Mouse (Mus musculus): Measurements from ENCODE around the gene Nfrkb.

Nfrkb gene

DNA sequence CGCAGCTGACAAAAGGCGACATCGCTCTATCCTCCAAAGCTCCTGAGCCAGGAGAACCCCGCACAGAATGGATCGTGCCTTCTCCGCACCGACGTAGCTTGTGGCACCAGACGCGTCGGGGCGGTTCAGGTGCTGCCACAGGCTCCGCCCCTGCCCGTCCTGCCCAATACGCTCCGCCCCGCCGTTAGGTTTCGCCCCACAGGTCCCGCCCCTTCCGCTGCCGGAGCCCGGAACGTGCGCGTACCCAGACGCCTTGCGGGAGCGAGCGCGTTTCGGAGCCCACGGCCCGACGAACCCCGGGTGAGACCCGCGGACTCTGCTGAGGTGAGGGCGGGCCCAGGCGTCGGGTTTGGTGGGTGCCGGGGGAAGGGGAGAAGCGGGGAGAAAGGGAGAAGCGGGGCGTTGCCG, at the start of gene Nfrkb:
Gene Nfrkb, plus strand, starts transcription at position 246 of the 408 bp plus-strand sequence.
- in situ Hi-C loops (cut with MboI, MseI), result no loop called here

DNA sequence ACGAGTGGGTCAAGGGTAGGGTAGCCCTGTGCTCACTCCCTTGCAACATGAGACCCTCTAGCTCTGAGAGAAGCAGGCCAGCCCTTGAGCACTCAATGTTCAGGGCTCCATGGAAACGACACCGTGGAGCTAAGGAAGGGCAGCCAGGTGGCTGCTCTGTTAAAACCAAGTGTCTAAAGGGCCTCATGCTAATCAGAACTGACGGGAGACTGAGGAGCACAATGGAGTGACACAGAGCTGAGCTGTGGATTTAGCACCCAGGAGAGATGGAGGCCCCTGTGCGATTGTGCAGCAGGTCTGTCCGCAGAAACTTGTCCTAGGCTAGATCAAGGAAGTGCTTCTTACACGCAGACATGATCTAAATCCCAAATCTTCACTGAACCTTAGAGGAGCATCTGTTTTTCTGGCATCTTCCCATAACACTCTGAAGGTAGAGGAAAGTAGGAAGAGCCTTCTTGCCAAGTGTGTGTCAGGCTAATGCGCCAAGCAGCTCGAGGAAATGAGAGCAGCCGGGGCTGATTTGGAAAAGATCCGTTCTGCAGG, 41.6 kb upstream of the Nfrkb start:
- in situ Hi-C loops (cut with MboI, MseI), result no loop called here

DNA sequence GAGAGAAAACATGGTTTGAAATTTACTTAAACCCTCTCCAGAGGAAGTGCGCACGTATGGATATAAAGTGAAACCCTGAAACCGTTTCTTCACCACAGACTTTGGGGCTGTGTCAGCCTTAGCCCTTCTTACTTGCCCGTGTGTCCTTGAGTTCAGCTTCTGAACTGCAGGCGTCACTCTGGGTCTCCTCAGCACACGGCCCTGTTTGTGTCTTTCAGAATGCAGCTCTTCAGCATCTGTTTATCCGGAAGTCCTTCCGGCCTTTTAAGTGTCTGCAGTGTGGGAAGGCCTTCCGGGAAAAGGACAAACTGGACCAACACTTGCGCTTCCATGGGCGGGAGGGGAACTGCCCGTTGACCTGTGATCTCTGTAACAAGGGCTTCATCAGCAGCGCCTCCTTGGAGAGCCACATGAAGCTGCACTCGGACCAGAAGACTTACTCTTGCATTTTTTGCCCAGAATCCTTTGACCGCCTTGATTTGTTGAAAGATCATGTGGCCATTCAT, 39.4 kb upstream of the Nfrkb start:
- in situ Hi-C loops (cut with MboI, MseI), result loop anchor here (5.0 kb wide), 1 partner anchor 184 kb away; no protein-coding TSS in a partner anchor

DNA sequence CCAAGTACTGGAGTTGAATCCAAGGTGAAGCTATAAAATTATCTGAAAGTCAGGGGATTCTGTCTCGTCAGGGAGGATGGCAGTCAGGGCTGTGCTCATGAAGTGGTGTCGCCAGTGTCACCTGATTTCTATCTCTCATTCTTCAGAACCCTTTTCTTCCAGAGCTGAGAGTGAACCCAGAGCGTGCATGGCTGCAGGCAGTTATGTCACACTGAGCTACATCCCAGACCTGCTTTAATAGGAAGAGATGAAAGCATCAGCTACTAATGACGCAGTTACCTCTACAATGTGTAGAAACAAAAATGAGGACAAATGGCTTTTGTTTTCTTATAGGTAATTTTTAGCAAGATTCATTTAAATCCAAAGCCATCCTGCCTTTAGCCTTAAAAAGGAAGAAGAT, 37.5 kb upstream of the Nfrkb start:
- in situ Hi-C loops (cut with MboI, MseI), result loop anchor here (5.0 kb wide), 1 partner anchor 186 kb away; no protein-coding TSS in a partner anchor

DNA sequence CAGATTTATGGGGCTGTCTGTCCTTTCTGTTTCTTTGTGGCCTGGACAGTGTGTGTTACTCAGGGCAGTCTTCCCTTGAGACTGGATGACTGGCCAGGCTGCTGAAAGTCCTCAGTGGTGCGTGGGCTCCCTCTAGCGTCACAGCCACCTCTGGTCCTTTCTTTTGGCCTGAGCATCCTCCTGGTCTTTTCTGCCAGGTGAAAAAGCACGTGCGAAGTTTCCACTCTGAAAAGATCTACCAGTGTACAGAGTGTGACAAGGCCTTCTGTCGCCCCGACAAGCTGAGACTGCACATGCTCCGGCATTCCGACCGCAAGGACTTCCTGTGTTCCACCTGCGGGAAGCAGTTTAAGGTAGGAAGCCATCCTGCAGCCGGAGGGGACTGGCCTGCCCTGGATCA, 37.1 kb upstream of the Nfrkb start:
- in situ Hi-C loops (cut with MboI, MseI), result loop anchor here (5.0 kb wide), 1 partner anchor 187 kb away; no protein-coding TSS in a partner anchor

DNA sequence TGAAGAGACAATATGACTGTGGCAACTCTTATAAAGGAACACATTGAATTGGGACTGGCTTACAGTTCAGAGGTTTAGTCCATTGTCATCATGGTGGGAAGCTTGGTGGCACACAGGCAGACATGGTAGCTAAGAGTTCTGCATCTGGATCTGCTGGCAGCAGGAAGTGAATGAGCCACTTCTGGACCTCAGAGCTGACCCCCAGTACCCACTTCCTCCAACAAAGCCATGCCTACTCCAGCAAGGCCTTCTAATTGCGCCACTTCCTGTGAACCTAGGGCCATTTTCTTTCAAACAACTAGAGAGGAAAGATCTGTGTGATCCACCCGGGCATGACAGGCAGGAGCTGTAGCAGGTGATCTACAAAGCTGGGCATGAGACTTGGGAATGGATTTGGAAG, 33.3 kb upstream of the Nfrkb start:
- in situ Hi-C loops (cut with MboI, MseI), result no loop called here

DNA sequence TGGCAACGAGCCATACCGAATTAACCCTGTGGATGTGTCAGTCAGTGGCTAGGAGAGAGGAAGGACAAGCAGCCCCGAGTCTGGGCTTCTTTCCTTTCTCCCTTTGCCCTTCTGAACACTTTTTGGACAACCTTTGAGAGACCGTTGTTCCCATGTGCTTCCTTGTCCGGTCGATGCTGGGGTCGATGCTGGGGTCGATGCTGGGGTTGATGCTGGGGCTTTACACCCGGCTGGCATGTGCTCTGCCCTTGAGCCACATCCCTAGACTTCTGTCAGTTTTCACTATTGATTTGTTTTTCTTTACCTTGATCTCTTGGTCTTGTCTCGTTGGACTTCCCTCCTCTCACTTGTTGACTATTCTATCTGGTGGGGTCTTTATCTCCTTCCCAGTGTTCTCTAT, 32.5 kb upstream of the Nfrkb start:
- in situ Hi-C loops (cut with MboI, MseI), result no loop called here

DNA sequence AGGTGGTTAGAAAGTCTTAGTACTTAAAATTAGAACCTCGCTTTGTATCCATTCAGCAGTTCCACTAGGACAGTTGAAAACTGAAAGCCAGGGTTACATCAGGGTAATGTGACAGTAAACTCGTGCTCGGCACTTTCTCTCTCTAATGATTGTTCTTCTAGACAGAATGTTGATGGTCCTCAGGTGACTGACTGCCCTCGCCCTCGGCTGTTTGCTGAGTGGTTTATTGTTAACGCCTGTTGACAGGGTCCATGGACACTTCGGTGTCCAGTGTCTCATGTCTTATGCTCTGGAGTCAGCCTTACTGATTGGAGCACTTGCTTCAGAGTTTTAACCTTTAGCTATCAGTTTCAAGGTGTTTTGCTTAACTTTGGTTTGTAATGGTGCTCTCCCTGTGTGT, 31.9 kb upstream of the Nfrkb start:
- in situ Hi-C loops (cut with MboI, MseI), result no loop called here

DNA sequence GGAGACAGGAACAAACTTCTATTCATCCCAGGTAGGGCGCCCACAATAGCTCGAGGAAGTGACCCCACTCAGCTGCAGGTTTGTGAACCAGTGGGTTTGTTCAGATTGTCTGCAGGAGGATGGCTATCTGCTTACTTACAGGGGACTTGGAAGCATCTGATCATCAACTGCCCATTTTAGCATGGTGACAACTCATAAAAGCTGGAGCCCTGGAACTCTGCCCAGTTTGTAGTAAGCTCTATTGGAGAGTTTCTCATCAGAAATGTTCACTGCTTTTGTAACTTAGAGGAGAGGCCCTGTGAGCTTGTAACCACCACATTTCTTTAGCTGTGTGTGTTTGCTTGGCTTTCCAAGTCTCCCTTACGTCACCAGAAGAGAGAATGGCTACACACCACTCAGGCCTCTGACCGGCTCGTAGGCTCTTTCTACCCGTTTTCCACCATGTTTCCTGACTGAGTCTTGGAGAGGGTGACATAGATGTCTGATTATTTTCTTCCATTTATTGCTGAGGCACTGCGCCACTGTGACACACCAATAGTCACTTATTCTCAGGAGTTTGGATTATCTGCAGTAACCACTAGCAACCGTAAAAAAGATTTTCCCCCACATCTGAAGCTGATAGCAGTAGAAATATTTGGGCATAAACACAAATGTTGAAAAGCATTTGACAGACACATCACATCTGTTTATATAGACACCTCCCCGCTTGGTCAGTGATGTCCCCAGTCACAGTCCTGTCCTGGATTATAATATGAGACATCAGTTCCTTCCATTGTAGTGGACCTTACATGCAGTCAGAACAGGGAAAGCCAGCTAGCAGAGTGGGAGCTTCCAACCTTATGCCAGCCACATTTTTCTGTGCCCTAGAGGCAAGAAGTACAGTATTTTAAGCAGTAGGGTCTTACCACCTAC, 22.0 kb upstream of the Nfrkb start:
- in situ Hi-C loops (cut with MboI, MseI), result no loop called here

DNA sequence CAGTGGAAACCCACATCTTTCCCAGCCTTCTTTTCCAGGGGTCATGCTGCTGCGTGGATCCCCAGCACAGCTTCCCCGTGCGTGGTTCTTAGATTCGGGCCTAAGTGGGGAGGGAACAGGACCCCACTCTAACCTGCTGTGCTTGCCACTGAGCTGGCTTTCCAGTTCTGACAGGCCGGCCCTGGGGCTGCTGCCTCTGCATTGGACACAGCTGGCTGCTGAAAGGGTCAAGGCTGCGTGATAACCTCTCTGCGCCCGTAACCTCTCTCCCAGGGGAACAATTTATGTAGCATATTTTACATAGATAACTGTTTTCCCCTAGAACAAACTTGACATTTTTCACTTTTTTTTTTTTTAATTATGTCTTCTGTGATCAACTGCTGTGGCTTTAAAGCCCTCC, 20.9 kb upstream of the Nfrkb start:
- in situ Hi-C loops (cut with MboI, MseI), result no loop called here

DNA sequence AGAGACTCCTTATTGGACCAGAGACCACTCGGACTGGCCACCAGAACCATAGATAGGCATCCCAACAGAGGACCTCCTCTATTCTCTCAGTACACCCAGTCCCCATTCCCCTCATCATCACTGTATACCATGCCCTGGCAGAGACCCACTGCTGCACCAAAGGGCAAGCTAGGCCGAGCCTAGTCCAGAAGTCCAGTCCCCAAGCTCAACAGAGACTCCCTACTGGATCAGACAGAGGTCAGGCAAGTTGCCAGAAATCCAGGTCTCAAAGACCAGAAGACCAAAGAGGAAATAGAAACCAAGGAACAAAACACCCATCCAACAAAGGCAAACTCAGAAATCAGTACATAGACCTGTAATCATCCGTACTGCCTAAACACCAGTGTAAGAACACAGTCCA, 14.3 kb upstream of the Nfrkb start:
- in situ Hi-C loops (cut with MboI, MseI), result no loop called here

DNA sequence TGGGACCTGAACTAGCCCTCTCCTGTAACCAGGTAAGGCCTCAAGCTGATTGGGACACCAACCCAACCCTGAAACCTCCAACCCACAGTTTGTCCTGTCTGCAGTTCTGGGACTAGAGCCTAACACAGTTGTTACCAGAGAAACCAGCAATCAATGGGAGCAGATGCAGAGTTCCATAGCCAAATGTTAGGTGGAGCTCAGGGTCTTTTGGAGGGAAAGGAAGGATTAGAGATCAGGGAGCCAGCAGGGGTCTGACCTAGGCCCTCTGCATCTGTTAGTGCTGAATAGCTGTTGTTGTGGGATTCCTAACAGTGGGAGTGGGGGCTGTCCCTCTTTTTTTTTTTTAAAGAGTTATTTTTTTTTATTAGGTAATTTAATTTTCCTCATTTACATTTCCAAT, 9.3 kb upstream of the Nfrkb start:
- in situ Hi-C loops (cut with MboI, MseI), result no loop called here

DNA sequence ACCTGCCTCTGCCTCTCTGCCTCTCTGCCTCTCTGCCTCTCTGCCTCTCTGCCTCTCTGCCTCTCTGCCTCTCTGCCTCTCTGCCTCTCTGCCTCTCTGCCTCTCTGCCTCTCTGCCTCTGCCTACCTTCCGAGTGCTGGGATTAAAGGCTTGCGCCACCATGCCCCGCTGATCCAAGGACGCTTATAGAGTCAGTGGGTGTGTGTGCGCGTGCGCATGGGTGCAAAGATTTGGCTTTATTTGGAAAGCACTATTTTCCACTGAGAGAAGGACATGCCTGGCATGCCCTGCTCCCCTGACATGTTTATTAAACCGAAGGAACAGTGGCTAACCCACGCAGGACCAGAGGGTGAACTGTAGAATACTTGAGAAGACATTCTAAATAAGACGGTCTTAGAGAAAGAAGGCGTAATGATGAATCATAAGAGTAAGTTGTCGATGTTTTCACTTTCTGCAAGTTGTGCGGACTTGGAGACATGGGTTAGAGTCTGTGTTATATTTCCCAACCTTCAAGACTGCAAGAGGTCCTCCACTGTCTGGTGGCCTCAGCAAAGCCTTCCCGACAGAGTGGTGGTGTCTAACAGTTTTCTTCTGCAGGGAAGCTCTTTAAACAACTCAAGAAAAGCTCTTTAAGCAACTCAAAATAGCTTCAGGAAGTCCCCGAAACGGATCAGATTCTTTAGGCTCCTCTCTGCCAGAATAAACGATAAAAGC, 1.0 kb upstream of the Nfrkb start:
- in situ Hi-C loops (cut with MboI, MseI), result no loop called here

DNA sequence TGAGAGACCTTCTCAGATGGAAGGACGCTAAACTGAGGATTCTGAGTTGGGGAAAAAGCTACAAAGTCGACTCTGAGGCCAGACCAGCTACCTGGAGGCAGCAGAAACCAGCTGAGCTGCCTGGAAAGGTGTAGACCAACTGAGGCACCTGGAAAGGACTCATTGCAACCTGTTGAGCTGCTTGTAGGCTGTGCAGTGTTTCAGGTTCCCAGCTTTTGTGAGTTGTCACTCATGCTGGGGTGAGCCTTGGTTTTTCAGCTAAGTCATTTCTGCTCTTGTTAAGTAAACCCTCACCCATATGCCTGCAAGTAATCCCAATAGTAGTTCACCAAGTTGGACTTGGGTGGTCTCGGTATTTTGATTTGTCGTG, 507 bp upstream of the Nfrkb start:
- in situ Hi-C loops (cut with MboI, MseI), result no loop called here

DNA sequence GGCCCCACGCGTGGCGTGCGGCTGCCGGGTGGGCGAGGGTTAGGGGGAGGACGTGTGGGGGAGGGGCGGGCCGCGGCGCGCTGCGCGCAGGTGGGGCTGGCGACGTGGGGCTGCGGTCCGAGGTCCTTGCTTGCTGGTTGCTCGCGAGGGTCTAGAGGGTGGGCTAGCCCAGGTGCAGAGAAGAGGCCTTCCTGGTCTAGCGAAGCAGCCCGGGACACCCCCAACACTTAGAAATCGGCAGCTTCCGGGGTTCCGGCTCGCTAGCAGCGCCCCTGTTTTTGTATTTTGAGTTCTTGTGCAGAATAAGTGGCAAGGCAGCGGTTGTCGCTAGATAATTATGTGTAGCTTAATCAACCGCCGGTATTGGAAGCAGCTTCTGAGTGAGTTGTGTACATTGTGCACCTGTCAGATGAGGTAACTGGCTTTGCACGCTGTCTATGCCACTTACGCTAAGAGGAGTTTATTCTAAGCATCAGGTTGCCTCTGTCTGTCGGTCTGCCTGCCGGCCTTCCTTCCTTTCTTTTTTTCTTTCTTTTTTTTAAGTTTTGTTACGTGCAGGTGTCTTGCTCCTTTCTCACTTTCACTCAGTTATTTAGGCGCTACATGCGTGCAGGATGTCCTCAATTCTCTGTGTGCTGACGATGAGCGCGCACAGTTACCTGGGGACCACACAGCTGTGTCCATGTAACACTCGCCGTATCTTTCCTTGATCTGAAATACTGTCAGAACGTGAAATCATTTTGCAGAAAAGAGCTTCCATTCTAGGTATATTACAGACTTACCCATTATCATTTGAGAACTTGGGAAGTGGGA, 582 bp downstream of the Nfrkb start:
- in situ Hi-C loops (cut with MboI, MseI), result no loop called here

DNA sequence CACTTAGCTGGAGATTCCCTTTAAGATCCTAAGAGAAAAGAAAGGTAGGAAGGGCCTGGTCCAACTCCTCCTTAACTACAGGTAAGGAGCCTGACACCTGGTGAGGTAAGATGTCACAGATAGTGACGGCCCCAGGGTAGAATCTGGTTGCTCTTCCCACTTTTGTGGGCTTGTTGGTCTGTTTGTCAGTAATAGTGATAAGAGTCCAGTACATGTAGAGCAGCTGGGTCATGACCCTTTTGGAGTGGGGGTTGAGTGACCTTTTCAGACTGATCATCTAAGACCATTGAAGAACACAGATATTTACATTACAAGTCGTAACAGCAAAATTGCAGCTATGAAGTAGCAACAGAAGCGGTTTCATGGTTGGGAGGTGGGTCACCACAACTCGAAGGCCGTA, 1.2 kb downstream of the Nfrkb start:
- in situ Hi-C loops (cut with MboI, MseI), result no loop called here

DNA sequence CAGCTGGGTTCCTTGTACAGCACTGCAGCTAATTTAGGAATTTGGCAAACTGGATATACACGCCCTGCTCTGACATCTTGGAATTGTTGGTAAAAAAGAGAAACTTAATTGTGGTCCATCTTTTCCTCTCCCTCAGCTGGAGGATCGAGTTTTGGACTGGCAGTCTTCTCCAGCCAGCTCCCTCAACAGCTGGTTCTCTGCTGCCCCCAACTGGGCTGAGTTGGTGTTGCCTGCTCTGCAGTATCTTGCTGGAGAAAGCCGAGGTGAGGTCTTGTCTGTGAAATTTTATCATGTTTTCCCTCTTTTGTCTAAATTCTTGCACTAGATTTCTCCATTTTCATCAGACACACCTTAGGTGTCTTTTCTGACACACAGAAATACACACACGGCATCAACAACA, 14.4 kb downstream of the Nfrkb start:
- in situ Hi-C loops (cut with MboI, MseI), result loop anchor here (10.0 to 25.0 kb wide), 2 partner anchors 946 to 1387 kb away; no protein-coding TSS in a partner anchor

DNA sequence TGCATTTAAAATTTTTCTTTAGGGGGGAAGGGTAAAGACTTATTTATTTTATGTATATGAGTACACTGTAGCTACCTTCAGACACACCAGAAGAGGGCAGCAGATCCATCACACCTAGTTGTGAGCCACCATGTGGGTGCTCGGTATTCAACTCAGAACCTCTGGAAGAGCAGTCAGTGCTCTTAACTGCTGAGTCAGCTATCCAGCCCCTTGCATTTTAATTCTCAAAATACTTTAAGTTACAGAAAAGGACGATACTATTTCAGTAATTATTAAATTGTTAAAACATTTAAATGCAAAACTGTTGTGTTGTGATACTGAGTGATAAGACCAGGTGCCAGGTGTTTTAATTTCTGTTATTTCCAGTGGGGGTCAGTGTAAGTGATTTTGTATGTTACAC, 18.3 kb downstream of the Nfrkb start:
- in situ Hi-C loops (cut with MboI, MseI), result loop anchor here (10.0 to 25.0 kb wide), 2 partner anchors 950 to 1383 kb away; no protein-coding TSS in a partner anchor

DNA sequence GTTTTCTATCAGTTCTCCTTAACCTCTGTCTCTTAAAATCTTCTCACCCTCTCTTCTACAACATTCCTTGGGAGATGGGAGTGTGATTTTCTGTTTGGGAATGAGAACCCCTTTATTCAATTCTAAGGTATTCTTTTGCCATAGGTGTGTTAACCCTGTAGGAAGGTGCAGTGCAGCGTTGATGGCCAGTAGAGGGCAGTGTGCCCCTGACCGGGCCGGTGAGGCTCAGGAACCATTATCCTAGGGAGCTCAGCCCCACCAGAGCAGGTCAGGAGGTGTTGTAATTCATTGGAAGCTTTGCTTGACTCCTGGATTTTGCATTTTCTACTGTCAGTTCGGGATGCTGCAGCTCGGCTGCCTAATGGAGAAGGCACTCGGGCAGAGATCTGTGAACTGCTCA, 19.2 kb downstream of the Nfrkb start:
- in situ Hi-C loops (cut with MboI, MseI), result loop anchor here (10.0 to 25.0 kb wide), 2 partner anchors 950 to 1382 kb away; no protein-coding TSS in a partner anchor

DNA sequence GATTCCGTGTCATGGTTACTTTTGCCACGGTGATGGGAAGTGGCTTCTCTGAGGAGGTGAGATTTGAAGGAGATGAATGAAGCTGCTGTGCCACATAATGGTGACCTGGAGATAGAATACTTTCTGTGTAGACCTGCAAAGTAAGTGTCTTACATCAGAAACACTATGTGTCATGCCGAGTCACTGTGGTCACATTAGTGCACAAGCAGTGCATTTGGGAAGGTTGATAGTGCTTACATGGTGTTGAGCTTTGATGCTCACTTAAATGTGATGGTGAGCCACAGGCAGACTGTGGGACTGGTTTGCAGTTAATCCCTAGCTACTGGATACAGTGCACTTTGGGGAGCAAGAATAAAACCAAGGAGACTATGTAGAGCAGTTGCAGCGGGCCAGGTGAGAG, 26.2 kb downstream of the Nfrkb start:
- in situ Hi-C loops (cut with MboI, MseI), result loop anchor here (25.0 kb wide), 1 partner anchor 1375 kb away; no protein-coding TSS in a partner anchor

DNA sequence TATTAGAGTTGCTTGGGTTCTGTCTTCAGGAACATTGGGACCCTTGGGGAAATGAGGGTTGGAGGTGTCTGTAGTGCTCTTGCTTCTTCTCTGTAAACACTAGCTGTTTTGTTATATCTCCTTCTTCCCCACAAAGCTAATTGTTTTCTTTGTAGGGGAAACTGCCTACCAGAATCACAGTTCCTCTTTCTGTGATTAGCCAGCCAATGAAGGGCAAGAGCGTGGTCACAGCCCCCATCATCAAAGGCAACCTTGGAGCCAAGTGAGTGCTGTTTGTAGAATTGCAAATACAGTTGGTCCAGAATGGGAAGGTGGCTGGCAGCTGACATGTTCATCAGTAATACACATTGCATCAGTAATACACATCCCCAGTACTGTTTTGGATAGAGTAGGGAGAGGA, 32.8 kb downstream of the Nfrkb start:
- in situ Hi-C loops (cut with MboI, MseI), result loop anchor here (25.0 kb wide), 1 partner anchor 1368 kb away; no protein-coding TSS in a partner anchor

All from T-helper 1 cell (primary cell).